Mouse (Mus musculus): ENCODE results near the gene Hrk.

Gene Hrk

DNA sequence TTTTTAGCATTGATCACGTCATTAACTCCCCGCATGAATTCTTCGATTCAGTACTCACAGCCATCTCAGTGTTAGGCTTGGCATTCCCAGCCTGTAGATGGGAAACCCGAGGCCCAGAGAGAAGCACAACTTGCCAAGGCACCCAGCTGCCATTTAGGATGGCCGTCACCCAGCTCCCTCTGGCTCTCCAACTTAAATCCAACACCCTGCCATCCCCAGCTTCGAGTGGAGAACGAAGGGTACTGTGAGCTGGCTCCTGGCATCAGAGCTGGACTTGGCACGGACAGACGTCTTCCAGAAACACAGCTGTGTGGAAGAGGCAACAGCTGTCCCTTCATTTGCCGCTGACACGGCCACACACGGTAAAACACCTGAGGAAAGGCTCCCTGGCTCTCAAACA is at the start of gene Hrk:
Gene Hrk (plus strand): TSS at position 68 of the 400 bp plus-strand sequence.
- DNase-seq (ENCODE audit: low read depth, low spot score), result no peak

- no peak for DNase-seq (ENCODE audit: low read depth, low spot score)
Observed at GRCm38 (mm10) chr5:118118351-118118750, 46.1 kb upstream of the Hrk start.

GRCm38 (mm10) chr5:118118922-118119321 is 45.5 kb upstream of the Hrk start:
- no peak for DNase-seq (ENCODE audit: low read depth, low spot score)

GRCm38 (mm10) chr5:118120670-118121069 is 43.8 kb upstream of the Hrk start:
- DNase-seq (ENCODE audit: low read depth, low spot score), result no peak

- peak; percentile 41 for DNase-seq (ENCODE audit: low read depth, low spot score)
Observed at GRCm38 (mm10) chr5:118121928-118122327, 42.5 kb upstream of the Hrk start.

GRCm38 (mm10) chr5:118123096-118123495 is 41.4 kb upstream of the Hrk start:
- DNase-seq (ENCODE audit: low read depth, low spot score), result no peak

DNA sequence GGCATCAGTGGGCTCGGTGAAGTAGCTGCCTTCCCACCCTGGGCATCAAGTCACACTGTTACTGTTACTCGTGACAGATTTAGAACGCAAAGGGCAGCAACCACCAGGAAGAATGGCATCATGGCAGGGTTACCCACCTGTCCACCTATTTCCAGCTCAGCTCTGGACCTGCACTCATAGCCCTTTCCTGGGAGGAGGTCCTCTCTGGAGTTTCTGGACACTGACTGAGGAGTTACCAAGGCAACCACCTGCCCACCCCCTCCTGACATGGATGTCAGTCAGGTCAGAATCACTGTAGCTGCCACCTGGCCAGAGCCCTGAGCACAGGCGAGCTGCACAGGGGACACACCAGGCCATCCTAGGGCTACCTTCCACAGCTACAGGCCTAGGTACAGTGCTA is 37.8 kb upstream of the Hrk start:
- no peak for DNase-seq (ENCODE audit: low read depth, low spot score)

DNA sequence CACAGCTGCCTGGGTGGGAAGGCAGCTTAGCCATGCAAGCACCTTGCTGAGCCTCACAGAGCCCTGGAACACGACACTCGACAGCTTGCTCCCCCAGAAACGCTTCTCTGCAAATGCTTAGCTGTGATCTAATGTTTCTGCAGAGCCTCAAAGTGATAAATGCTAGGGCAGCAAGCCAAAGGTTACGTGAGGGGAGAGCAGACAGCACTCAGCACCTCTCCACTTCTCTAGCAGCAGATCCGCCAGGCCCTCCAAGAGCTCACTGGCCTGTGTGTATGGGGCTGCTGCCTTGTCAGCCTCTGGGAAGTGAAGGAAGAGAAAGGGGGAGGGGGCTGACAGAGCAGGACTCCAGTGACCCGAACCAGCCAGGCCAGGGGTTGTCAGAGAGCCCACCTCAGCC is 36.2 kb upstream of the Hrk start:
- DNase-seq (ENCODE audit: low read depth, low spot score), result no peak

GRCm38 (mm10) chr5:118128651-118129050 is 35.8 kb upstream of the Hrk start:
- DNase-seq (ENCODE audit: low read depth, low spot score), result no peak

- DNase-seq (ENCODE audit: low read depth, low spot score), result no peak
Observed at GRCm38 (mm10) chr5:118136391-118136790, 28.1 kb upstream of the Hrk start.

GRCm38 (mm10) chr5:118139630-118140029 is 24.8 kb upstream of the Hrk start:
- DNase-seq (ENCODE audit: low read depth, low spot score), result no peak

DNA sequence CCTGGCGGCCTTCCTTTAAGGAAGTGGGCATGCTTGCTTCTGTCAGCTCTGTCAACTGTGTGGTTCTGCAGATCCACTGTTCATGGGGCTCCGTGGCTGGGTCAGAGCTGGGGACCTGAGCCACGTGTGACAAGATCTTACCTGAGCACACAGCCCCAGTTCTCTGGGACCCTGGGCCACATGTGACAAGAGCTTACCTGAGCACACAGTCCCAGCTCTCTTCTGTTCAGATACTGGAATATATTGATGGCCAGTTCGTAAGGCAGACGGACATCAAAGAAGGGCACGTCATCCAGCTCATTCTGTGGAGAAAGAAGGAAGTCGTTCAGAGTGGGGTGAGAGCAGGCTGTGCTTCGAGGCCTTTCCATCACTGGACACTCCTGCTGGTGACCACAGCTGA is 22.0 kb upstream of the Hrk start:
- no peak for DNase-seq (ENCODE audit: low read depth, low spot score)

- DNase-seq (ENCODE audit: low read depth, low spot score), result no peak
Observed at GRCm38 (mm10) chr5:118143211-118144026, 21.0 kb upstream of the Hrk start.

DNA sequence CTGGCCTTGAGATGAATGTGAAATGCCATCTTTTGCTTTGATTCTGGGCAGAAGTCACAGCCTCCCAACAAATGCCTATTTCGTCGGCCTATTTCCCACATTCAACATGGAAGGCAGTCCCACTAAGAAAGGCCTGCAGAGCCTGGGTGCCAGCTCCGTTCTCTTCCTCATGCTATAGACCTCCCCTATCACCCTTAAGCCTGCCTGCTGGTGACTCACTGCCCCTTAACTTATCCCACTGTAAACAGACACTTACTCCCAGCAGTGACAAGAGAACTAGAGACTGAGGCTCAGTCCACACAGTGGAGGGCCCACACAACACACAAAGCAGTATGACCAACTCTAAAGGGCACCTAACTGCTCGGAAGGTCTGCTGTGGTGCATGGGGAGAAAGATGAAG is 20.1 kb upstream of the Hrk start:
- no peak for DNase-seq (ENCODE audit: low read depth, low spot score)

DNA sequence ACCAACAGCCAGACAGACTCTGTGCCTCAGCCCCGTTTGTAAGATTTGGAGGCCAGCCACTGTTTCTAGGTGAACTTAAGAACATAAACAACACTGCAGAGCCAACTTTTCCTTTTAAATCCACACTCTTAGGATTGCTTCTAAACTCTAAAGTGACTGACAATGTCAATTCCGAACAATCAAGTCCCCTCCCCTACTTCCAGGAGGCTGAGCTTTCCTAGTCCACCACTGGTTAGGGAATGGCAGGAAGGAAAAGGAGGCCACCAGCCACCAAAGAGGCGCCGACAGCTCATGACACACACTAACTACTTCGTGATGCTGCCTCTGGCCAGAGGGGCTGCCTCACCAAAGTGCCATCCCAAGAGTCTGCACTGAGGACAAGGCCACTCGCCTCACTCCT is 19.7 kb upstream of the Hrk start:
- DNase-seq (ENCODE audit: low read depth, low spot score), result no peak

- no peak for DNase-seq (ENCODE audit: low read depth, low spot score)
Observed at GRCm38 (mm10) chr5:118145458-118145857, 19.0 kb upstream of the Hrk start.

DNA sequence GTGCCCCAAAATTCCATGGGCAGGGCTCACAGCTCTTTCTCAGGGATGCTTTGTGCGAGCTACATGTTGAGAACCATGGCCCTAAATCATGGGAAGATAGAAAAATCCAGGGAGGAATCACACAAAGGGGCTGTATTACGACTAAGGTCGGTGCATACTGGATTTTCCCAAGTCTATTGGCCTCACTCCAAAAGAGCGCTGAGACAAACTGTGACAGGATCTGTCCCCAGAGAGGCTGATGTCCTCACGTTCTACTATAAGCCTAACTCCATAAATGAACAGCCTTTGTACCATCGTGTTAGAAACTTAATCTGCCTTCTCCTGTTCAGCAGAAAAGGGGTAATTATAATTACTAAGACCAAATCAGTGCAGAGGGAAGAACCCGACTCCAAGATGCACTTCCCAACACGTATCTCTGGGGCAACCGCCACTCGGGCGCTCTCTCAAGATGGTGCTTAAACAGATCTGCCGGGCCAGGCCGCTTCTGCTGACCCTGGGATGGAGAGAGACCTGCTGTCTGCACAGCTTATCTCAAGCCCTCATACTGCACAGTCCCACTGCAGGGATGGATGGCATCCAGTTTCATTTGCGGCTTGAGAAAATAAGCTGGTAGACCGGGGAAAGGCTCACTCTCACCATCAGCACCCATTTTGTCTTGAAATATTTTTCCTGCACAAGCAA is 18.3 kb upstream of the Hrk start:
- no peak for DNase-seq (ENCODE audit: low read depth, low spot score)

DNA sequence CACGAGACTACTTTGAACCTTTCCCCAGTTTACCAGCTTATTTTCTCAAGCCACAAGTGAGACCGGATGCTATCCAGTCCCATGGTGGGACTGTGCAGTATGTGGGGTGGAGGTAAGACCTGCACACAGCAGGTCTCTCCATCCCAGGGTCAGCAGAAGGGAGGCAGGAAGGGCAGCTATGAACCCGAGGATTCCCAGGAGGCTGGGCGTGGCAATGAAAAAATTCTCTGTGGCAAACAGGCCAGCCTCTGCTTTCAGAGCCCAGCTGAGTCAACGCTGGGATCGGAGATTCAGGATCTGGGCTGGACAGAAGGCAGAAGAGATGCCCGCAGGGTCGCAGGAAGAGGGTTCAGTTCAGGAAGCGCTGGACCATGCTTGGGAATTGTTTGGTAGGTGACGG is 17.2 kb upstream of the Hrk start:
- no peak for DNase-seq (ENCODE audit: low read depth, low spot score)

- DNase-seq (ENCODE audit: low read depth, low spot score), result no peak
Observed at GRCm38 (mm10) chr5:118149711-118150110, 14.7 kb upstream of the Hrk start.

- DNase-seq (ENCODE audit: low read depth, low spot score), result peak; percentile 75
Observed at GRCm38 (mm10) chr5:118154839-118155564, 9.4 kb upstream of the Hrk start, which contains the start of gene Fbxw8. Gene Fbxw8 (minus strand): TSS chr5:118155464.

- no peak for DNase-seq (ENCODE audit: low read depth, low spot score)
Observed at GRCm38 (mm10) chr5:118155565-118155947, 8.9 kb upstream of the Hrk start.

- no peak for DNase-seq (ENCODE audit: low read depth, low spot score)
Observed at GRCm38 (mm10) chr5:118156976-118157375, 7.5 kb upstream of the Hrk start.

Data from CD4-positive, CD25-positive, alpha-beta regulatory T cell, adult 2 months (primary cell).